Comparison of ENCODE assay signal across 8 mouse cellular contexts in the genomic region with DNA sequence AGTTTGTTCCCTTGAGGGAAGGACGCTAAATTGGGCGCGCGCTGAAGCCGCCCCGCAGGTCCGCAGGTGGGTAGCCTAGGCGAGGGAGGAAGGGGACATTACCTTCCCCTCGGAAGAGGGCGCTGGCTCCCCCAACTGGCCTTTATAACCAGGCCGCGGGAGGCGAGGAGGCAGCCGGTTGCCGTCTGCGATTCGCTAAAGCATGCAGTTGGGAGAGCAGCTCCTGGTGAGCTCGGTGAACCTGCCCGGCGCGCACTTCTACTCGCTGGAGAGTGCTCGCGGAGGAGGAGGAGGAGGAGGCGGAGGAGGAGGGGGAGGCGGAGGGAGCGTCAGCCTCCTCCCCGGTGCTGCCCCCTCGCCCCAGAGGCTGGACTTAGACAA. TPM values are rescaled to one million over a fixed set of nuclear protein-coding genes. Genes with fewer than 3 reads are reported as not detected.
DNase-seq lines count a peak whose midpoint lies in the region; ATAC-seq and TF ChIP-seq lines count a peak whose summit lies in the region.

No protein-coding gene starts in this region.

- H3K4me3 ChIP-seq in hindbrain, embryonic 12.5 days, result peak overlapping the region; percentile 35
- H3K4me3 ChIP-seq in liver, adult 2 months (ENCODE audit: insufficient read depth, low read depth, low read length), result peak overlapping the region; percentile 15; the same call in 1 of the 2 replicates
- H3K4me3 ChIP-seq in olfactory bulb, adult 2 months (ENCODE audit: insufficient read depth, low read depth, low read length), result peak overlapping the region; percentile 29

- ATAC-seq in hindbrain, embryonic 12.5 days (ENCODE audit: low FRiP score), result peak; percentile 51

- WGBS in hindbrain, embryonic 12.5 days, result 1% methylated on average over 24 of the region's 29 CpGs
- under 1% methylated on average over 21 of the region's 29 CpGs for WGBS in liver, adult 2 months
- WGBS in olfactory bulb, adult 2 months, result 2% methylated on average over 29 of the region's 29 CpGs

- TF ChIP-seq CTCF in liver, adult 2 months (IDR thresholded peaks at IDR 0.05; ENCODE audit: low read depth, low read length), result no peak
- no peak for TF ChIP-seq CTCF in olfactory bulb, adult 2 months (IDR thresholded peaks at IDR 0.05; ENCODE audit: insufficient read depth, low read depth, low read length)

- DNase-seq in ovary, postnatal 36 days (ENCODE audit: low spot score), result peak; percentile 33
- DNase-seq in ovary, postnatal 10 days (ENCODE audit: low spot score), result no peak
- peak; percentile 79 to 84 for DNase-seq in cerebellum, postnatal 10 days
- DNase-seq in liver, adult 2 months (ENCODE audit: extremely low read depth, low read depth, low spot score), result no peak
- no peak for DNase-seq in frontal cortex, postnatal 14 days (ENCODE audit: low spot score in 2 of 2)
- DNase-seq in layer of hippocampus, adult 18-20 months (ENCODE audit: low spot score in 2 of 2), result no peak

- no peak overlapping the region for H3K27ac ChIP-seq in hindbrain, embryonic 12.5 days
- H3K27ac ChIP-seq in liver, adult 2 months (replicated peaks; ENCODE audit: insufficient read depth, low read depth, low read length), result no peak overlapping the region
- no peak overlapping the region for H3K27ac ChIP-seq in olfactory bulb, adult 2 months (ENCODE audit: insufficient read depth, low read depth, low read length)

- no peaks in the 10 kb centered on the region for H3K9me3 ChIP-seq in hindbrain, embryonic 12.5 days (replicated peaks)

- H3K36me3 ChIP-seq in hindbrain, embryonic 12.5 days, result no peaks in the 10 kb centered on the region
- no peaks in the 10 kb centered on the region for H3K36me3 ChIP-seq in liver, adult 2 months (ENCODE audit: control insufficient read depth, insufficient read depth, low read length)

- peaks cover 28% of the 10 kb centered on the region for H3K4me1 ChIP-seq in hindbrain, embryonic 12.5 days
- no peaks in the 10 kb centered on the region; the same call in 1 of the 2 replicates for H3K4me1 ChIP-seq in liver, adult 2 months (ENCODE audit: control insufficient read depth, insufficient read depth, low read length)
- H3K4me1 ChIP-seq in olfactory bulb, adult 2 months (ENCODE audit: control insufficient read depth, insufficient read depth, low read length), result peaks cover 26% of the 10 kb centered on the region

- peaks cover 88% of the 10 kb centered on the region for H3K27me3 ChIP-seq in hindbrain, embryonic 12.5 days
- H3K27me3 ChIP-seq in liver, adult 2 months (ENCODE audit: control insufficient read depth, insufficient read depth, low read length), result peaks cover 26% of the 10 kb centered on the region

- no peaks in the 10 kb centered on the region for H3K79me2 ChIP-seq in liver, adult 2 months (ENCODE audit: control insufficient read depth, insufficient read depth, low read length)

- peak overlapping the region; percentile 51 for H3K4me2 ChIP-seq in hindbrain, embryonic 12.5 days (replicated peaks)

- TF ChIP-seq POLR2A in liver, adult 2 months (IDR thresholded peaks at IDR 0.05; ENCODE audit: extremely low read depth, insufficient read depth, low read length), result no peak
- no peak for TF ChIP-seq POLR2A in olfactory bulb, adult 2 months (IDR thresholded peaks at IDR 0.05; ENCODE audit: insufficient read depth, low read depth, low read length)

- H3K9ac ChIP-seq in hindbrain, embryonic 12.5 days, result peak overlapping the region; percentile 15; the same call in 1 of the 2 replicates
- H3K9ac ChIP-seq in liver, adult 2 months (ENCODE audit: low read depth, low read length), result no peak overlapping the region

RNA-seq across cellular contexts. Expression of a gene that starts 0.4 kb away (rescaled TPM):
- polyA plus RNA-seq in hindbrain, embryonic 12.5 days (2016; fragmentation: Nextera tagmentation; extraction: Ambion mirVana), result 0.09 and 0.25 TPM in 2 replicates
- not detected in 2 replicates for total RNA-seq in liver, adult 2 months (2014; rRNA removed)
- polyA plus RNA-seq in liver, adult 2 months (2012; rRNA removed), result 0.11 TPM in 1 of 2 replicates, not detected in the other
- not detected in 2 replicates for polyA plus RNA-seq in olfactory bulb, adult 2 months (2012; ENCODE audit: insufficient read depth, insufficient read length, low replicate concordance, missing spikeins)
- total RNA-seq in layer of hippocampus, adult 18-20 months (2021), result under 1 TPM; 0.15 to 0.27 TPM

RNA-seq across cellular contexts. Expression of a gene that starts 27.6 kb away (rescaled TPM):
- 67.5 and 73.1 TPM in 2 replicates for polyA plus RNA-seq in hindbrain, embryonic 12.5 days (2016; fragmentation: Nextera tagmentation; extraction: Ambion mirVana)
- total RNA-seq in liver, adult 2 months (2014; rRNA removed), result 41.1 and 47.3 TPM in 2 replicates
- polyA plus RNA-seq in liver, adult 2 months (2012; rRNA removed), result 6.7 and 9.0 TPM in 2 replicates
- polyA plus RNA-seq in olfactory bulb, adult 2 months (2012; ENCODE audit: insufficient read depth, insufficient read length, low replicate concordance, missing spikeins), result 302 TPM in 1 of 2 replicates, not detected in the other
- 10 to 100 TPM; 81.1 to 82.8 TPM for total RNA-seq in layer of hippocampus, adult 18-20 months (2021)

Comparison
In these comparisons a context has a peak if more than half of its experiments do, and no peak if none do; other contexts are left out.
1. DNase-seq: peak in ovary, postnatal 36 days (single experiment) and cerebellum, postnatal 10 days (2 of 2); none in ovary, postnatal 10 days (single experiment), liver, adult 2 months (single experiment), frontal cortex, postnatal 14 days (0 of 2) and layer of hippocampus, adult 18-20 months (0 of 2).
2. Peak in every context shown above with its lines, with median percentiles within 50 percentile points of each other: H3K4me3 ChIP-seq.